Mouse (Mus musculus) forebrain, embryonic 16.5 days (tissue): Measurements from ENCODE around the gene Alox12b. TPM values are rescaled to one million over a fixed set of nuclear protein-coding genes. Genes with fewer than 3 reads are reported as not detected.

Experiments
- ATAC-seq: fragments of 200-750 bp; cut with Nextera tagmentation; 2 replicates; pipeline ENCODE4 v1.8.0; 2017; ENCODE audit warnings: mild to moderate bottlenecking, moderate library complexity
- H3K27ac ChIP-seq: fragments of 300-500 bp; sonication (generic); 2 replicates; pipeline ENCODE4 v1.5.1; 2014; ENCODE audit warnings: low read length, control low read depth
- H3K27me3 ChIP-seq: fragments of 300-500 bp; sonication (generic); replicated peaks from 2 replicates; pipeline ENCODE4 v1.6.1; 2014; ENCODE audit warnings: low read length; ENCODE audit not compliant: control insufficient read depth, insufficient read depth
- H3K36me3 ChIP-seq: fragments of 300-500 bp; sonication (generic); 2 replicates; pipeline ENCODE4 v1.6.1; 2014; ENCODE audit not compliant: control insufficient read depth, insufficient read depth
- H3K4me1 ChIP-seq: fragments of 300-500 bp; sonication (generic); replicated peaks from 2 replicates; pipeline ENCODE4 v1.6.1; 2014; ENCODE audit warnings: low read length; ENCODE audit not compliant: control insufficient read depth, insufficient read depth
- H3K4me2 ChIP-seq: fragments of 300-500 bp; sonication (generic); 2 replicates; pipeline ENCODE4 v1.6.1; 2014; ENCODE audit warnings: mild to moderate bottlenecking, low read length, control low read depth
- H3K4me3 ChIP-seq: fragments of 300-500 bp; sonication (generic); replicated peaks from 2 replicates; pipeline ENCODE4 v1.5.1; 2014; ENCODE audit warnings: mild to moderate bottlenecking, low read length, control low read depth
- H3K9ac ChIP-seq: fragments of 300-500 bp; sonication (generic); replicated peaks from 2 replicates; pipeline ENCODE4 v1.6.1; 2014; ENCODE audit warnings: low read depth, low read length, control low read depth
- H3K9me3 ChIP-seq: fragments of 300-500 bp; sonication (generic); 2 replicates; pipeline ENCODE4 v1.6.1; 2016; ENCODE audit warnings: low read length; ENCODE audit not compliant: control insufficient read depth
- WGBS: fragments of 180-500 bp; shearing (Covaris S2); extraction: QIAGEN DNeasy Blood & Tissue Kit; methylation state at CpG from one replicate; pipeline ENCODE4 v1.1.7; 2014; 5-methylcytosine and 5-hydroxymethylcytosine counted together
- polyA plus RNA-seq: library from polyadenylated mRNA; unstranded; fragments of >200 nt; fragmentation: Nextera tagmentation; extraction: Ambion mirVana; gene quantifications from 2 replicates; pipeline ENCODE4 v1.2.1, GENCODE M21; 2015

Gene Alox12b
- polyA plus RNA-seq, 1 experiment from 2014 or later, result not detected

- Histone ChIP-seq H3K4me2 (no peak overlapping the region), H3K27ac (no peak overlapping the region), H3K4me1 (peaks cover 12% of the 10 kb centered on the region), H3K4me3 (no peak overlapping the region), H3K9ac (no peak overlapping the region), H3K27me3 (peaks cover 3% of the 10 kb centered on the region; the same call in 1 of the 2 replicates), H3K36me3 (no peaks in the 10 kb centered on the region), H3K9me3 (no peaks in the 10 kb centered on the region)
- 75% methylated on average over 8 of the region's 8 CpGs for whole genome bisulfite sequencing
- ATAC-seq, result no peak
Measured at GRCm38 (mm10) chr11:69128426-69129122, 28.2 kb upstream of the Alox12b start.

- Histone ChIP-seq H3K4me3 (peak overlapping the region; percentile 54), H3K27ac (no peak overlapping the region), H3K4me1 (peaks cover 11% of the 10 kb centered on the region), H3K27me3 (no peaks in the 10 kb centered on the region; the same call in 1 of the 2 replicates), H3K4me2 (peak overlapping the region; percentile 77), H3K9me3 (no peaks in the 10 kb centered on the region), H3K36me3 (no peaks in the 10 kb centered on the region), H3K9ac (peak overlapping the region; percentile 60; the same call in 1 of the 2 replicates)
- ATAC-seq, result no peak
- 11% methylated on average over 5 of the region's 5 CpGs for WGBS
Measured at GRCm38 (mm10) chr11:69133566-69133922, 23.2 kb upstream of the Alox12b start.

- WGBS, result under 1% methylated on average over 34 of the region's 34 CpGs
- Histone ChIP-seq H3K27me3 (no peaks in the 10 kb centered on the region; the same call in 1 of the 2 replicates), H3K9ac (peak overlapping the region; percentile 60), H3K9me3 (no peaks in the 10 kb centered on the region), H3K4me2 (peak overlapping the region; percentile 77), H3K36me3 (no peaks in the 10 kb centered on the region), H3K4me3 (peak overlapping the region; percentile 54), H3K4me1 (peaks cover 11% of the 10 kb centered on the region), H3K27ac (0 out of 2 replicates have a peak overlapping the region, but pooled peaks have one; percentile 14)
- ATAC-seq, result peak; percentile 82
Measured at GRCm38 (mm10) chr11:69133923-69134621, 22.7 kb upstream of the Alox12b start.

DNA sequence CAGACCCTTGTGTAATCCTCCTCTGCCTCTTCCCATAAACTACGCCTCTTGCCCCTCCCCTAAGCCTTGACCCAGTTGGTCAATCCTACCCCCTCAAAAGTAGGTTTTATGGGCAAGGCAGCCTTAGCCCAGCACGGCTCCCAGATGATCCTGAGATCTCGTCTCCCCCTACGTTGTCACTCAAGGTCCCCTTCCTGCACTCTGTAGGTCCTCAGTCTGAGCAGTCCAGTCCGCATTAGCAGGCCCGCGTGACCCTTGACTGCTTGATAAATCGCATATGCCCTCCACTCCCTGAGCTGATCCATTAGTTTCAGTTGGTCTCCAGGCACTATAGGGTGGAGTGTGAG, 22.2 kb upstream of the Alox12b start:
- Histone ChIP-seq H3K27ac (no peak overlapping the region), H3K4me1 (peaks cover 11% of the 10 kb centered on the region), H3K27me3 (no peaks in the 10 kb centered on the region; the same call in 1 of the 2 replicates), H3K4me3 (peak overlapping the region; percentile 54), H3K4me2 (peak overlapping the region; percentile 77), H3K36me3 (no peaks in the 10 kb centered on the region), H3K9ac (peak overlapping the region; percentile 60), H3K9me3 (no peaks in the 10 kb centered on the region)
- ATAC-seq, result peak; percentile 19; the same call in 1 of the 2 replicates
- WGBS, result 30% methylated on average over 8 of the region's 8 CpGs

- Histone ChIP-seq H3K4me1 (peaks cover 11% of the 10 kb centered on the region), H3K27ac (no peak overlapping the region), H3K36me3 (no peaks in the 10 kb centered on the region), H3K4me2 (no peak overlapping the region), H3K4me3 (no peak overlapping the region), H3K27me3 (no peaks in the 10 kb centered on the region; the same call in 1 of the 2 replicates), H3K9ac (no peak overlapping the region), H3K9me3 (no peaks in the 10 kb centered on the region)
- ATAC-seq, result no peak
- WGBS, result 92% methylated on average over 6 of the region's 6 CpGs
Measured at GRCm38 (mm10) chr11:69135361-69135760, 21.4 kb upstream of the Alox12b start.

- Histone ChIP-seq H3K27ac (no peak overlapping the region), H3K9ac (no peak overlapping the region), H3K36me3 (no peaks in the 10 kb centered on the region), H3K4me1 (no peaks in the 10 kb centered on the region), H3K27me3 (no peaks in the 10 kb centered on the region), H3K9me3 (no peaks in the 10 kb centered on the region), H3K4me2 (no peak overlapping the region), H3K4me3 (no peak overlapping the region)
- no peak for ATAC-seq
- 62% methylated on average over 7 of the region's 7 CpGs for whole genome bisulfite sequencing
Measured at GRCm38 (mm10) chr11:69147546-69147945, 9.2 kb upstream of the Alox12b start.

DNA sequence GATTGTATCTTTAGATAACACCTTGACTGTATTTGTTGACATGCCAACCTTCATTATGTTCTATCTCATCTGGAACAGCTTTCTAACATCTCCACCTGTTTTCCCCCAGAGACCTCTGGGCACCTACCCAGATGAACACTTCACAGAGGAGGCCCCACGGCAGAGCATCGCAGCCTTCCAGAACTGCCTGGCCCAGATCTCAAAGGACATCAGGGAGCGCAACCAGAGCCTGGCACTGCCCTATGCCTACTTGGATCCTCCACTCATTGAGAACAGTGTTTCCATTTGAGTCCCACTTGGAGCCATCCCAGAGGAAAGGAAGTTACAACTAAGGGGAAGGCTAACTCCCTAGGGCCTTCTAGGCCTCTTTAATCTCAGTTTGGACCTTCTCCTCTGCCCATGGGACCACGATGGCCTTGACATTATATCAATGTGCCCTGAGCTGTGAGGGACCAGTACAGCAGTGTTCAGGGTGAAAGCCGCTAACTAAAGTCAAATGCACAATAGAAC, 8.3 kb upstream of the Alox12b start:
- H3K4me2 ChIP-seq, result no peak overlapping the region
- H3K4me1 ChIP-seq, result no peaks in the 10 kb centered on the region
- H3K9ac ChIP-seq, result no peak overlapping the region
- H3K36me3 ChIP-seq, result no peaks in the 10 kb centered on the region
- ATAC-seq, result no peak
- no peaks in the 10 kb centered on the region for H3K9me3 ChIP-seq
- H3K27ac ChIP-seq, result no peak overlapping the region
- H3K27me3 ChIP-seq, result no peaks in the 10 kb centered on the region
- no peak overlapping the region for H3K4me3 ChIP-seq
- WGBS, result 94% methylated on average over 5 of the region's 5 CpGs

- H3K27ac ChIP-seq, result no peak overlapping the region
- H3K9ac ChIP-seq, result no peak overlapping the region
- H3K4me3 ChIP-seq, result no peak overlapping the region
- no peak for ATAC-seq
- H3K4me2 ChIP-seq, result no peak overlapping the region
- 59% methylated on average over 6 of the region's 6 CpGs for WGBS
- H3K36me3 ChIP-seq, result no peaks in the 10 kb centered on the region
- no peaks in the 10 kb centered on the region for H3K4me1 ChIP-seq
- no peaks in the 10 kb centered on the region for H3K9me3 ChIP-seq
- no peaks in the 10 kb centered on the region for H3K27me3 ChIP-seq
Measured at GRCm38 (mm10) chr11:69149728-69150127, 7.1 kb upstream of the Alox12b start.

DNA sequence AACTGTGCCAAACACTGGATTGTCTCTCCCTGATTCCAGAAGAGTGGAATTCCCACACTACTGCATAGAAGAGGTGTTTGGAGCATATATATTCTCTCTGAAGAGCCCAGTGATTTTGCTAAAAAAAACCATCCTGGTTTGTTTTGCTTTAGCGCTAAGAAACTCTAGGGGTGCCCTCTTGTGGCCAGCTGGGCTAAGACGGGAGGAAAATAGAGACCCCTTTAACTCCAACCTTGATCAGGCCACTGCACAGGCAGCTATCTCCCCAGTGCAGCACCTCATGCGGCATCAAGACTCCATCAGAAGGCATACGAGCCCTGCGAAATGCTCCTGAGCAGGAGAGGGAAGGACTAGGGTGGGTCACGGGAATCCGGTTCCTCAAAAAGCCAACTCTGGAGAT, 6.3 kb upstream of the Alox12b start:
- ATAC-seq, result no peak
- Histone ChIP-seq H3K4me3 (no peak overlapping the region), H3K36me3 (no peaks in the 10 kb centered on the region), H3K27me3 (no peaks in the 10 kb centered on the region; the same call in 1 of the 2 replicates), H3K27ac (no peak overlapping the region), H3K9ac (no peak overlapping the region), H3K4me1 (no peaks in the 10 kb centered on the region), H3K4me2 (peak overlapping the region; percentile 28), H3K9me3 (no peaks in the 10 kb centered on the region)
- 9% methylated on average over 7 of the region's 7 CpGs for WGBS
